Mouse (Mus musculus): Measurements from ENCODE around the gene Gng12.

Gng12 gene

DNA sequence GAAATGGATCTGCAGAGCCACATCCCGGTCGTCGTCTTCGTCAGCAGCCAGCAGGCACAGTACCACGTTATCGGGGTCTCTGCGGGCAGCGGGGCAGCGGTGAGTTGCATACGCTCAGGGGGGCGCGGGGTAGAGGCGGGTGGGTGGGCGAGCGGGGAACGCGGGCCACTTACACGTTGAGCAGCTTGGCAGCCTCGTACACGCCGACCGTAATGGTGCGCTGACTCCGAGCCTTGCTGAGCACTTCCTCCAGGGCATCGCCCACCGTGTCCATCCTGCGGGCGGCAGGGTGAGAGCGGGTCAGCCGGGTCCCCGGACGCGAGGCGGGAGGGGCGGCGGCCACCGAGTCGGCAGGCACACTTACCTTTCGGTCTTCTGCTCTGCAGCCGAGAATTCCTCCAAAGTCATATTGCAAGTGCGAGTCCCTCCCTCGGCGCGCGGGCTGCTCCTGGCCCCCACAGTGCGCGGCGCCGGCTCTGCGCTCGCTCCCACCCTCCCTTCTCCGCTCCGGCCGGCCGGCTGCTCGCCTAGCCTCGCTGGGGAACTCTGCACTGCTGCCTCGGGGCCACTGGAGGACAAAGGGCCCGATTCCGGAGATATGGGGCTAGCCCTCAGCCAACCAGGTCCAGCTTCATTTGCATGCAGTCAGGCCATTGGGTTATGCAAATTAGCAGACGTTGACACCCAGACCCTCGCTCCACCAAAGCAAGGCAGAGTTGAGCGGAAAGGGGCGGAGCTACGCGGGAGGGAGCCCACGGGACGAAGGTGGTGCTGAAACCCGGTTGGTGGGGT, 140.8 kb downstream of the Gng12 start, which contains the start of gene Gadd45a:
Gene Gadd45a, minus strand, starts transcription at position 621 of the 792 bp plus-strand sequence.
- peak; percentile 99 for TF ChIP-seq GATA4 (IDR thresholded peaks at IDR 0.05; ENCODE audit: insufficient replicate concordance, low read length)

DNA sequence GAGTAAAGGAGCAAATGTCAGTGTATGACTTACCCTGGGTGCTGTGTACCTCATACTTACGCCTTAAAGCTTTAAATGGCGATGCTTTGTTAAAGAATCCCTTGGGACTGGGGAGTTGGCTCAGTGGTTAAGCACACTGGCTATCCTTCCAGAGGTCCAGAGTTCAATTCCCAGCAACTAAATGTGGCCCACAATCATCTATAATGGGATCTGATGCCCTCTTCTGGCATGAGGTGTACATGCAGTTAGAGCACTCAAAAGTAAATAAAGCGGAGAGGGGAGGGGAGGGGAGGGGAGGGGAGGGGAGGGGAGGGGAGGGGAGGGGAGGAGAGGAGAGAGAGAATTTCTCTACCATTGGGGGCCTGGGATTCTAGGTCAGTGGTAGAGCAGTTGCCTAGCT, 142.8 kb downstream of the Gng12 start:
- no peak for TF ChIP-seq GATA4 (IDR thresholded peaks at IDR 0.05; ENCODE audit: insufficient replicate concordance, low read length)

DNA sequence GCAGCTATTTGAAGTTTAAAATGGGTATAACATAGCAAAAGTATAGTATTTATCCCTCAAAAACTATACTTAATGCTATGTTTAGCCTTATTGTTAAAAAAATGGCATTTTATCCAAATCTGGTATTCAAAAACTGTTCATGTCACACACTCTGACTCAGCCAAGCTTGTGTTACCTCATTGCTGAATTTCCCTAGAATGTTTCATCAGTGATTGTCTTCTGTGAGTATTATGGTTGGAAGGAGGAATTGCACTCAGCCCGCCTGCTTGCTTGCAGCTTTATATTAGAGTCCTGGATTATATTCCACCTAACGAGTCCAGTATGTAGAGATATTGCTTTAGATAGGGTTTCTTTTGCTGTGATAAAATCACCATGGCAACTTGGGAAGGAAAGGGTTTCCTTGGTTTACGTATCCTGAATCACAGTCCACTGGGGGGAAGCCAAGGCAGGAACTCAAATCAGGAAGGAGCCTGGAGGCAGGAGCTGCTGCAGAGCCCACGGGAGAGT, 144.8 kb downstream of the Gng12 start:
- TF ChIP-seq GATA4 (IDR thresholded peaks at IDR 0.05; ENCODE audit: insufficient replicate concordance, low read length): no peak

DNA sequence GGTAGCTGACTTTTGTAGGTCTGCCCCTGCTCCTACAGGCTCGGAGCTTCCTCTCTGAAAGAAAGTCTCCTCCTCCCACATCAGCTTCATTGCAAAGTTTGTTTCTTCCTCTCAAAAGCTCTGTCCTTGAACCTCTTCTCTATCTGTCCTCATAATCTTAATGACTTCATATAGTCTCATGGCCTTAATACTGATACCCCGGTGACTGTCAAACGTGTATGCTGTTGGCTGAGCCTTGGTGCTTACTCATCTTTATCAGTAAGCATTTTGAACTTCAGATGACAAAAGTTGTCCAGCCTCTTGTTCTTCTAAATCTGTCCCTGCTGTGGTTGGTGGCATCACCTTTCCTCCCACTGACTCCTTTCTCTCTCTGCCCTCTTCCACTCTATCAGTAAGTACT, 149.2 kb downstream of the Gng12 start:
- TF ChIP-seq GATA4 (IDR thresholded peaks at IDR 0.05; ENCODE audit: insufficient replicate concordance, low read length): no peak

DNA sequence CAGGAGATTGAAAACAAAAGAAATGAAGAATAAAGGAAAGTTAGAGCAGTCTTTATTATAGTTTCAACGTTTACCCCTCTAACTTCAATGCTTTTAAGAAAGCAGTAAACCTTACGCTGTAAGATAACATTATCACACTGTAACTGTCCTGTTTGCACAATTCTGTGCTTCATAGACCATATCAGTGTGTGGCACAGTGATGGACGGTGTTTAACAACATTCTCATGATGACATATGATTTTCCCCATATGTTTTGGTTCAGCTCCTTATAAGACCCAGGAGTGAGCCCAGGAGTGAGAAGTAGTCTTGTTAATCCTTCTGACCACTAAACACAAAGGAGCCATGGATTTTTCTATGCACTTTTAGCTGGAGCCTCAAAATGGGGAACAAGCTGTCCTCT, 150.7 kb downstream of the Gng12 start:
- no peak for TF ChIP-seq GATA4 (IDR thresholded peaks at IDR 0.05; ENCODE audit: insufficient replicate concordance, low read length)

DNA sequence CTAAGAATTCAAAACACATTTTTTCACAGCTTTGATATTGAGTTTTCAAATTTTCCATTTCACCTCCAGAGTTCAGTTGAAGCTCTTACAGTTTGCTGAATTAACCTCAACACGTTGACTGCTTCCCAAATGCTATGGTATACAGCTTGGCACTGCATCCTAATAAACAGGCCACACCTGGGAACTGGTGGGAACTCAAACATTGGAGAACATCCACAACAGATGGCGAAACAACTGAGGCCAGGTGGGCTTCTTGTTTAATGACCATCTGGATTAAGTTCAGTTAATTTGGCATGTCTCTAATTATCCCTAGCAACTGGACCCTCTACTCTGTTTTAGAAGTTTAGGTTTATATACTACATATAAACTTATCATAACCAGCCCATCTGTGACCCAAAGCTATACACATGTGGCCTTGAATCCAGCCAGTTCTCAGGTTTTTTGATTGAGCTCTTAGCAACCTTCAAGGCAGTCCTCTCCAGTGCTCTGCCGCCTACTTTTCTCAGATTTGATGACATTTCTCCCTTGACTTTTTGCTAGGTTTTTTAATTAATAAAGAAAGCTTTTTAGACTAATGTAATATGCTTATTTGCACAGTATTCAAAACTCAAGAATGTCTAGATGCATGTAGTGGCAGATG, 152.0 kb downstream of the Gng12 start:
- no peak for TF ChIP-seq GATA4 (IDR thresholded peaks at IDR 0.05; ENCODE audit: insufficient replicate concordance, low read length)

DNA sequence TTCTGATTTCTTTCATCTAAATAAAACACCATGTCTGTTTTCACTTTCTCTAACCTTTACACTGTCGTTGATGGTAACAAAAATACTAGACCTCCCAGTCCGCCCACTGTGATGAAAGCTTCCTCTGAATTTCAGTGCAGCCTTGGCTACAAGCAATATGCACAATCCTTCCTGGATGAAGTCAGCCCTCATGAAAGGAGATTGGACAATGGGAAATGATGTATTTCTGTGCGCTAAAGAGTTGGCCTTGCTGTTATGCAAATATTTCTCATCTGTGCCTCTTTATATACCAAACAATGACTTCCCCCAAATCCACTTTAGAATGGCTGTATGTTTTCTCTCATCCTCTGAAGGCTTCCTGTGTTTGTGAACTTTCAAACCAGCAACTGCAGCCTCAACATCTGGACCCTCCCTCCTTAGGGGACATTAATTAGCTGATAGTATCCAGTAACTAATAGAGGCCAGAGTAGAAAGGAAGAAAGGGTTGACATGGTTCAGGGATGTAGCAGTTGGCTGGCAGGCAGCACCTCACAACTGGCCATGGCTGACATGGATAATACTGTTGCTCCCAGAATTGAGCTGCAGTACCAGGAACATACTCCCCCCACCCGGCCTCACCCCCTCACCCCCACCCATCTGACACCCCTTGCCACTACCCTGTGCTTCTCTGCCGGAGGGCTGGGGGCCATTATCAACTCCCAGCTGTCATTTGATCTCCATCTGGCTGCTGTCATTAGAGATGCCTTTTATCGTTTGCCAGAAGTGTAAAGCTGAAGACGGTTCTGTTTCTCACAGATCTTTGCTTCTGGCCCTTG, 152.9 kb downstream of the Gng12 start:
- TF ChIP-seq GATA4 (IDR thresholded peaks at IDR 0.05; ENCODE audit: insufficient replicate concordance, low read length): no peak

DNA sequence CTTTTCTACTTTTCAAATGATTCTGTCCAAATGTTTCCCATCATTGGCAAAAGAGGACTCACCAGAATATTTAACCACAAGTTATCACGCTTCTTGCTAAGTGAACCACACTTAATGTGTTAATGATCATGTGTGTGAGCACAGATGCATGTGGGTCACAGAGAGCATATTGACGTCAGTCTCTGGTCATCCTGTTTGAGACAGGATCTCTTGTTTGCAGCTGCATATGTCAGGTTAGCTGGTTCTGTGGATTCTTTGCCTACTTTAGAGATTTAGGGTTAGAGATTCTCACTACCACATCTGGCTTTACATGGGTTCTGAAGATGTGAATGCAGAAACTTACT, 153.5 kb downstream of the Gng12 start:
- TF ChIP-seq GATA4 (IDR thresholded peaks at IDR 0.05; ENCODE audit: insufficient replicate concordance, low read length): no peak

DNA sequence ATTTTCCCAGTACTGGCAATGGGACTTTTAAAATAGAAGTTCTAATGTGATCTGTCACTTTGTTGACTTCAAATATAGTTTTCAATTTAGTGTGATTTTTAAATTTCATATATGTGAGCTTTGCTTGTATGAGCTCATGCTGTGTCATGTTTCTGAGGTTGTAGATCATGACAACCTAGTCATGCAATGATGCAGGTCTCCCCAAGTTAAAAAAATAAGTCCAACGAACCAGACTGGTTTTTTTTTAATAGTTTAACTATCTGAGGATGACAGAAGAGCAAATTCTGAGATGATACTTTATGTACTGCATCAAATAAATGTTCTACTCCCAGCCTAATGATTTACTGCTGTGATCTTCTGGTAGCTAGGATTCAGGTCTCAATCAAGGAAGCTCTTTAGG, 153.9 kb downstream of the Gng12 start:
- no peak for TF ChIP-seq GATA4 (IDR thresholded peaks at IDR 0.05; ENCODE audit: insufficient replicate concordance, low read length)

DNA sequence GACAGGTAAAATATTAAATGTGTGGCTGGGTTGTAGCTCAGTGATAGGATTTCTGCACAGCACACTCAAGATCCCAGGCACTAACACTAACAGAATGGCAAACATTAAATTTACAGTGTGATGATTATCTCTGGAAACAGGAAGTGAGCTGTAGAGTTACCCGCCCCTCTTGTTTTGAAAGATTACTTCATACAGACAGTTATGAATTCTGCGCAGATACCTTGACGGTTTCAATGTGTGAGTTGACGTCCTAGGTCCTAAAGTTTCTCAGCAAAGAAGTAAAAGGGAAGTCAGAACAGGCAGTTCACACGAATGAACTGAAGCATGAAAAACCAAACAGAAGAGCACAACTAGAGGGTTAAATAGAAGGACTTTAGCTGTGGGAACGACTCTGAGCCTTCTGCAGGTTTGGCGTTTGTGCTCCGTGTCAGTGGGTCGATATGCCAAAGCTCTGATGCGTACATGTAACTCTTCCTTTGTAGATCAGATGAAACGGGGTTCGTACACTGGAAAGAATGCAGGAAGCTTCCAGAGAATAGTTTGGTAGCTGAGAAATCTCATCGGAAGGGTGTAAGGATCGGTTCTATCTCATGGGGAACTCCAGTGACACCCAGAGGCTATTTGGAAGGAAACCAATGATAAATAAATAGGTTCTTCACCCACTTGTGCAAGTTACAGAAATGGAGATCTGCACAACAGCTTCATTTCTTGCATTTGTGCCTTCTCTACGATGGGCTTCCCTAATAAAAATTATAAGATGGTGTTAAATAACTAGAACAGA, 160.1 kb downstream of the Gng12 start:
- no peak for TF ChIP-seq GATA4 (IDR thresholded peaks at IDR 0.05; ENCODE audit: insufficient replicate concordance, low read length)

DNA sequence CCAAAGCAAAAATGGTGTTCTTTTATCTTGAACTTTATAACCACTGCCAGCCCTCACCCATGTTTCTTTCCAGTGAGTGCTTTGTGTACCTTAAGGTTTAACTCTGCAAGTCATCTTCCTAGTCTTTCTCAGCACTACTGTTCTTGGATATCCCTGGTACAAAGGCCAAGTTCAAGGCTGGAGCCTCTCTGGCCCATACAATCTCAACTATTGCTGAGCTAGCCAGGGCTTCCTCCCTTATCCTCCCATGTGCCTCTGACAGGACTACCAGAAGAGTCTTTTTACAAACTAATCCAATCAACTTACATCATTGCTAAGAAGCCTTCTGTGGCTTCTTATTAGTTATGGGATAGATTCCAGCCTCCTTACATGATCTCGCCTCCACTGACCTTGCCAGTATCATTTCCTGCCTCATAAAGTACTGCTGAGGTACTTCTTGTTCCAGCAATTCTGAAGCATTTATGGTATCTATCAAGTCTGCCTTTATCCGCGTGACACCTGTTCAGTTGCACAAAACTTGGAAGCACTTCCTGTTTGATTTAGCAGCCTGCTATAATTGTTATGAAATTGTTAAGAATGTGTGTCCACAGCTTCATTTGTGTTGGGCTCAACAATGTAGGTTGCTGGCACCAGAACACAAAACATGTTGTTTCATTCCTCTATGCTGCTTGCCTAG, 160.8 kb downstream of the Gng12 start:
- no peak for TF ChIP-seq GATA4 (IDR thresholded peaks at IDR 0.05; ENCODE audit: insufficient replicate concordance, low read length)

DNA sequence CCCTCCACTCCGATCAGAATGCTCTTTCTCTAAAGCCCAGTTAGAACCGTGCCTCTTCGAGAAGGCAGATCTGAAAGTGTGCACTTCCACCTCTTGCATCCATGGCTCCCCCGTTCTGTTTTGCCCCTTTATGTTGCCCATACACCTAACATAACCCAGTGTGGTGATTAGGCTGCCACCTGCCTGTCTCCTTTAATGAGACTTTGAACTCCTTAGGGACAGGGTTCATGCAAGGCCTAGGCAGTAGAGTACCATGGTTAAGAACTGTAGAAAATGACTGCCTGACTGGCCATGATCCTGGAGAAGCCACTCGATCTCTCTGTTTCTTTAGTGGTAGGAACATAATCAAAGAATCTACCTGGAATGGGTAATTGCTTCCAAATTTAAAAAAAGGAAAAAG, 161.4 kb downstream of the Gng12 start:
- no peak for TF ChIP-seq GATA4 (IDR thresholded peaks at IDR 0.05; ENCODE audit: insufficient replicate concordance, low read length)

DNA sequence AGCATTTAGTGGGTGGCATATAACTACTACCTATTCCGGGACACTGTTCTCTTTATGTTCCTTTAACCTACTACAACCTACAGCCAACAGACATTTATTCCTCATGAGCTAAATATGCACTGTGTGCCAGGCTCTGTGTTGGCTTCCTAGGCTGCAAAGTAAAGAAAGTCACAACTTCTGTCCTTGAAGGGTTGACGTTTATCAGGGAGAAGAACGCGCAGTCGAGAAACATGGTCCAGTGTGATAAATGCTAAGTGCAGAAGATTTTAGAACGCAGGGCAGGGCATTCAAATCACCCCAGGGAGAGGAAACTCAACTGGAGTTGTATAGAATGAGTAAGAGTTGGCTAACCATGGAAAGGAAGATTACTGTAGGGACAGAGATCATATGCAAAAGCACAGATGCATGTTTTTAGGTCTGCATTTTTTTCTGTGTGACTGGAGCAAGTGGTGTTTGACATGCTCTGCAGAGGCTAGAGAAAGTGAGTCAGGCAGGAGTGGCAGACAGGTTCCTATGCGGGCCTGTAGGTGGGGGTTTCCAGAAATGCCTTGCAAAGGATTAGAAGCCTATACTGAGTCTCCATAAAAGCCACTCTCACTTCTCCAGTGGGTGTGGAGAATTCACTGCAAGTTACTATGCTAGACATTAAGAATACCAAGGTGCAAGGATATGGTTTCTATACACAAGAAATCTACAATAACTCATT, 161.9 kb downstream of the Gng12 start:
- TF ChIP-seq GATA4 (IDR thresholded peaks at IDR 0.05; ENCODE audit: insufficient replicate concordance, low read length): no peak

DNA sequence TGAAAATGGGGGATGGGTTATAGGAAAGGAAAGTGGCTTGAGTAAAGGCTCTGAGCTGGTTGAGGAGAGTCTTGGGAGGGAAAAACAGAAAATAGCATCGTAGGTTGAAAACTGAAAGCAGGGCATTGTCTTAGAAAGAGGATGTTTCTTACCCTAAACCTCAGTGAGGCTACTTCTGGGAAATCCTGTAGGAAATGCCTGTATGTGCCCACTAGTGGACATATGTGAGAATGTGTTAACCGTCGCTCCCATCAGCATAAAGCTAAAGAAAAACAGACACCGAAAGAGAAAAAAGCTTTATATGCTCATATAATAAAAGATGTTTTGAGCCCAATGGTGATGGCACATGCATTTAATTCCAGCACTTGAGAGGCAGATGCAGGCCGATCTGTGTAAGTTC, 163.9 kb downstream of the Gng12 start:
- TF ChIP-seq GATA4 (IDR thresholded peaks at IDR 0.05; ENCODE audit: insufficient replicate concordance, low read length): no peak

All from liver, adult (tissue).